Mouse (Mus musculus): Measurements from ENCODE around the gene Cluh.

Gene Cluh

GRCm38 (mm10) chr11:74648676-74649075 is 619 bp upstream of the Cluh start:
- DNase-seq (ENCODE audit: low read depth): no peak

GRCm38 (mm10) chr11:74649647-74650551 is 604 bp downstream of the Cluh start:
- DNase-seq (ENCODE audit: low read depth): no peak

DNA sequence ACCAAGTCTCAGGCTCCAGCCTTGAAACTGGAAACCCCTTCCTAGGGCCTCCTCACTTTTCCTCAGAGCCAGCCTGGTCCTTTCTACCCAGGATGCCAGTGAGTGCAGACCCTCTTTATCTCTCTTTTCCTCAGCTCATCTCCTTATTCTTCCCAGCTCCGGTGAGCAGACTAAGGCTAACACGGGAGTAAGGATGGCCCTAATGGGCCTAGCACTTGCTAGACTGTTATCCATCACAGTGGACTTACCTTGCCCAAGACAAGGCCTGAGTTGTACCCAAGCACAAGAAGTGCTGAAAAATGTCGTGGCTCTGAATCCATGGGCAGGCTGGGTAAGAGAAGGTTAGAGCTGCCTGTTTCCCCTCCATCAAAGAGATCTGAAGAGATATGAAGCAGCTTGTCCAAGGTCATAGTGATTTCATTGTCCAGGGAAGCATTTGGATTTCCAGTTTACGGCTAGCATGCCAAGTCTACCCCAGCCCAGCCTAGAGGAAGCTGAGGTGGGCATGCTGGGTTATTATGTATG is 1.3 kb downstream of the Cluh start:
- no peak for DNase-seq (ENCODE audit: low read depth)

DNA sequence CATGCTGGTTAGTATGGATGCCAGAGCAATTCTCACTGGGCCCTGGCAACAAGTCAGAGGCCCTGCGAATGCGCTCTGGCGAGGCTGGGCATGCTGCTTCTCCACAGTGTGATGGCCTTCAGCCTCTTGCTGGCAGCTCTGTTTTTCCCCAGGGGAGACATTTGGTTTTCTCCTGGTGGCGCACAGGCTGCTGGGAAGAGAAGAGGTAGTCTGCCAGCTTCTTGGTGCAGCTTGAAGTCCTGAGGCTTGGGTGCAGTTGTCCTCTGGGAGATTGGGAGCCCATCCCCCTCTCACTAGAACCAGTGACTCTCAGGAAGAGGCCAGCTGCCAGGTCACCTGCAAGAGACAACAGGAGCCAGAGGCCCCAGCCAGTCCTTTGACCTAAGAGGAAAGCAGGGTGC is 3.5 kb downstream of the Cluh start:
- DNase-seq (ENCODE audit: low read depth): no peak

GRCm38 (mm10) chr11:74653385-74653784 is 4.1 kb downstream of the Cluh start:
- DNase-seq (ENCODE audit: low read depth): no peak

- no peak for DNase-seq (ENCODE audit: low read depth)
Measured at GRCm38 (mm10) chr11:74655941-74656340, 6.6 kb downstream of the Cluh start.

DNA sequence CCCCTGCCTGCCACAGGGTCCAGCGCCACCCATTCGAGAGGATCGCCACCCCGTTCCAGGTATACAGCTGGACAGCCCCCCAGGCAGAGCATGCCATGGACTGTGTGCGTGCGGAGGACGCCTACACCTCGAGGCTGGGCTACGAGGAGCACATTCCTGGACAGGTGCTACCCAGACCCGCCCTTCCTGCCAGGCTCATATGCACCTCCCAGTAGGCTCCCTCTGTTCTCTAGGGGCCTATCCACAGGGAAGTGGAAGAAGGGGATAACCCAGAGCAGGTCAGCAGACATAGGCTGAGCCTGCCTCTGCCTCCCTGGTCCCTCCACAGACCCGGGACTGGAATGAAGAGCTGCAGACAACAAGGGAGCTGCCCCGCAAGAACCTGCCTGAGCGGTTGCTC is 11.0 kb downstream of the Cluh start:
- no peak for DNase-seq (ENCODE audit: low read depth)

- DNase-seq (ENCODE audit: low read depth): no peak
Measured at GRCm38 (mm10) chr11:74661641-74662040, 12.3 kb downstream of the Cluh start.

- DNase-seq (ENCODE audit: low read depth): no peak
Measured at GRCm38 (mm10) chr11:74662221-74662620, 12.9 kb downstream of the Cluh start.

DNA sequence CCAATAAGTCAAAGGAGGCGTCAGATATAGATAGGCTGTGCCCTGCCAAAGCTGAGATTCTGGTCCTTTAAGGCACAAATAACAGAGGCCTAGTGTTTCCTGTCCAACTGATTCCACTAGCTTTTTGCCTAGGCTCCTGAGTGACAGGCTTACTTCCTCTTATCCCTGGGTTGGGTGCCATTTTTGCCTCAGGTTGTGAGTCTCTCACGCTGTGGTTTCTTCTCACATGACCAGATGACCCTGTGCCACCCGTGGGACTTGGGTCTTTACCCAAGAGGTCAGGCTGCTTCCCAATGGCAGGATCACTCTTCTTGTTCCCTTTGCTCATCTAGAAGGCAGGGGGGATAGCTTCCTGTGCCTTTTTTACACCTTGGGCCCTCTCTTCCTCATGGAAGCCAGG is 15.0 kb downstream of the Cluh start:
- DNase-seq (ENCODE audit: low read depth): no peak

- no peak for DNase-seq (ENCODE audit: low read depth)
Measured at GRCm38 (mm10) chr11:74664906-74665305, 15.6 kb downstream of the Cluh start.

DNA sequence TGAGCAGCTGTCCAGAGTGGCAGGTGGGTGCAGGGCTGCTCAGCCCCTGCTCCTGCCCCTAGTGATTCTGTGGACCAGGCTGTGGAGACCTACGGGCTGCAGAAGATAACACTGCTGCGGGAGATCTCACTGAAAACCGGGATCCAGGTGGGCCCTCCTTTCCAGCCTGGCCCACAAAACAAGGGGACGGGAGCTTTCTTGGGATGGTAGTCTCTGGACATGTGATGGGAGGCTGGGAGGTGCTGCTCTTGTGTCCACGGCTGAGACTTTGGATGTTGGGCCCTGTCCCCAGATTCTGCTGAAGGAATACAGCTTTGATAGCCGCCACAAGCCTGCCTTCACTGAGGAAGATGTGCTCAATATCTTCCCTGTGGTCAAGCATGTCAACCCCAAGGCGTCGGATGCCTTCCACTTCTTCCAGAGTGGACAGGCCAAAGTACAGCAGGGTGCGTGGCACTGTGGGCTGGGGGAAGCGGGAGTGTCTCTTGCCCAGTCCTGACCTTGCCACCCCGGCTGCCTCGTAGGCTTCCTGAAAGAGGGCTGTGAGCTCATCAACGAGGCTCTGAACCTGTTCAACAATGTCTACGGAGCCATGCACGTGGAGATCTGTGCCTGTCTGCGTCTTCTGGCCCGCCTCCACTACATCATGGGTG is 16.5 kb downstream of the Cluh start:
- no peak for DNase-seq (ENCODE audit: low read depth)

GRCm38 (mm10) chr11:74666284-74666652 is 17.0 kb downstream of the Cluh start:
- no peak for DNase-seq (ENCODE audit: low read depth)

- no peak for DNase-seq (ENCODE audit: low read depth)
Measured at GRCm38 (mm10) chr11:74666776-74667581, 17.7 kb downstream of the Cluh start.

DNA sequence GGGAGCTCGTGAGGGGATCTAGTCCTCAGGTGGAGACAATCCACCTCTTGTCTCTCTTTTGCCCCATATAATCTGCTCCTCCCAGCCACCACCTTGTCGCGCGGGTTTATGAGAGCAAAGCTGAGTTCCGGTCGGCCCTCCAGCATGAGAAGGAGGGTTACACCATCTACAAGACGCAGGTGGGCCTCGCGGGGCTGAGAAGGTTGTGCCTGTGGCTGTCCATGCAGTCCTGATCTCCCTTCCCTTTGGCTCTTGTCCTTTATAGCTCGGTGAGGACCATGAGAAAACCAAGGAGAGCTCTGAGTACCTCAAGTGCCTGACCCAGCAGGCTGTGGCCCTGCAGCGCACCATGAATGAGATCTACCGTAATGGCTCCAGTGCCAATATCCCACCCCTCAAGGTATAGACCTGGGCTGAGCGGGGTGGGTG is 18.3 kb downstream of the Cluh start:
- DNase-seq (ENCODE audit: low read depth): no peak

DNA sequence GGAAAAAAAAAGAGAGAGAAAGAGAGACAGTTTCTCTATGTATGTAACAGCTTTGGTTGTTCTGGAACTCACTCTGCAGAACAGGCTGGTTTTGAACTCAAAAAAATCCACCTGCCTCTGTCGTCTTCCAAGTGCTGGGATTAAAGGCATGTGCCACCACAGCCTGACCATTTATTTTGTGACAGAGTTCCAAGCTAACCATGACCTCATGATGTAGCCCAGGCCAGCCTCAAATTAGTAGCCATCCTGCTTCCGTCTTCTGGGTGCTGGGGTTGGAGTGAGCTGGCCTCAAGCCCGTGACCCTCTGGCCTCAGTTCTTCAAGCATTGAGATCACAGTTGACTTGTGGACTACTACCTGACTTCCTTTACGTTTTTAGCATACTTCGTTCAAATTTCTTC is 19.2 kb downstream of the Cluh start:
- no peak for DNase-seq (ENCODE audit: low read depth)

DNA sequence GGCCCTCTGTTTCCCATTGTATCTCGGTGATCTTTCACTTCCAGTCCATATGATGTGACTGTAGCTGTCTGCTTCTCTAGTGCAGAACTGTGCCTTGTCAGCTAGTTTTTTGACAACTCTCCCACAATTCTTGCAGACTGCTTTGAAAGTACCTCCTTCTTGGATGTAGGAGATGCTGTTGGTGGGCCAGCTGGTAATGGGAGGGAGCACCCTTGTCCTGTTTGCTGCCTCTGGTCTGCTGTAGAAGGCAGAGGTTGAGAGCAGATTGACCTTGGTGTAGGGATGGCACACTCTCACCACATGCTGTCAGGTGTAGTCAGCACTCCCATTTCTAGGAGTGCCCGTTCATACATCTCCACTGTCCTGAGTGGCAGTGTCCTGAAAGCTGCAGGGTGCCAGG is 19.7 kb downstream of the Cluh start:
- no peak for DNase-seq (ENCODE audit: low read depth)

GRCm38 (mm10) chr11:74670151-74670550 is 20.9 kb downstream of the Cluh start:
- no peak for DNase-seq (ENCODE audit: low read depth)

GRCm38 (mm10) chr11:74671013-74671412 is 21.7 kb downstream of the Cluh start:
- DNase-seq (ENCODE audit: low read depth): no peak

GRCm38 (mm10) chr11:74671839-74672238 is 22.5 kb downstream of the Cluh start:
- DNase-seq (ENCODE audit: low read depth): no peak

DNA sequence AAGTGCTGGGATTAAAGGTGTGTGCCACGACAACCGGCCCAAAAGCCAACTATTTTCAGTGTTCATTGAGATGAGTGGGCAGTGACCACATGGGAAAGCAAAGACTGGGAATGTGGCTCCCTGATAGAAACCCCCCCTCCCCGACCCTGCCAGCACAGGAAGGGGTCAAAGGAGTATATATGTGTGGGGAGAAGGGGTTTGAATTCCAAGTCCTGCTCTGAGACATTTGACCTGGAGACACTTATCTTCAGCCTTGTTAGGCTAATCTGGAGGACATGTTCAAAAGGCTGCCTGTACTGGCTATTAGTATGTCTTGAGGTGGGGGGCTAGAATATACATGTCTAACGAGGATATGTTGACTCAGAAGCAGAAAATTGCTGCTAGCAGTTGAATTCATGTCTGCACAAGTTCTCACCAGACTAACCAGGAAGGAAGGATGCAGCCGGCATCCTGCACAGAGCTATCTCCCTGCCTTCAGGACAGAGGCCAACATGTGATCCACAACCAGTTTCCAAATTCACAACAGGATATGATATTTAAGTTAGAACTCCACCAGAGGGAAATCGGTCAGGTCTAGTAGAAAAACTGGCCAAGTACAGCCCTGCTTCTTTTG is 23.7 kb downstream of the Cluh start:
- no peak for DNase-seq (ENCODE audit: low read depth)

DNA sequence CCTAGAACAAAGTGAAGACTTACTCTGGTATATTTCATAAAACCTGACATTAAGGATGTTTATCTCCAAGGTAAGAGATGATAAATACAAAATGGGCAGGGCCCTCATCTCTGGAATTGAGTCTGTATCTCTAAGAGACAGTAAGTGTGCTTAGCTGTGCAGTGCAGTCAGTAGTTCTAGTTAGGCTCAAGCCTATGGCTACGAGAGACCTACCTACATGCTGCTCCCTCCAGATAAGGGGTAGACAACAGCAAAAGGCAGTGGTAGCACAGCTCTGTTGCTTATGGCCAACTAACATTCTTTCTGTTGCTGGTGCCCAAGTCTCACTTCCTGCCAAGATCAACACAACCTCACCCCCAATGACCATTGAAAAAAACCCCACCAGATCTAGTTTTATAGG is 24.3 kb downstream of the Cluh start:
- DNase-seq (ENCODE audit: low read depth): no peak

All from fibroblast of lung, adult 2 months (primary cell).